Mouse (Mus musculus) megakaryocyte, embryonic 14.5 days (primary cell): Measurements from ENCODE around the gene Stk39.

Source experiments
- FLI1 ChIP-seq: IDR thresholded peaks from 2 replicates; pipeline ENCODE4 v1.6.1; 2012; ENCODE audit warnings: low read length, inconsistent platforms, mixed read lengths
- GATA1 ChIP-seq: IDR thresholded peaks from 3 replicates; pipeline ENCODE4 v1.6.1; 2012; ENCODE audit warnings: mixed read lengths, low read length, inconsistent platforms, borderline replicate concordance

GRCm38 (mm10) chr2:68298356-68298755 lies 173.7 kb downstream of the Stk39 start:
- TF ChIP-seq GATA1 (no peak), FLI1 (no peak)
